Mouse (Mus musculus) liver, postnatal 0 days (tissue): ENCODE results near the gene Rps13. TPM values are rescaled to one million over a fixed set of nuclear protein-coding genes. Genes with fewer than 3 reads are reported as not detected.

Experiments
- ATAC-seq: fragments of 200-750 bp; cut with Nextera tagmentation; 2 replicates; pipeline ENCODE4 v1.8.0; 2017; ENCODE audit warnings: mild to moderate bottlenecking, moderate library complexity
- DNase-seq: peaks from one replicate; pipeline ENCODE4 v3.0.0-alpha.2; 2016
- H3K27ac ChIP-seq: fragments of 300-500 bp; sonication (generic); 2 replicates; pipeline ENCODE4 v1.5.1; 2014; ENCODE audit warnings: antibody characterized with exemption, moderate library complexity, mild to moderate bottlenecking, low read depth
- H3K27me3 ChIP-seq: fragments of 300-500 bp; sonication (generic); 2 replicates; pipeline ENCODE4 v1.6.1; 2014; ENCODE audit warnings: low read length, control low read depth, mixed read lengths; ENCODE audit not compliant: insufficient read depth
- H3K36me3 ChIP-seq: fragments of 300-500 bp; sonication (generic); replicated peaks from 2 replicates; pipeline ENCODE4 v1.6.1; 2014; ENCODE audit warnings: mild to moderate bottlenecking, control low read depth, low read length, moderate library complexity, mixed read lengths; ENCODE audit not compliant: insufficient read depth
- H3K4me1 ChIP-seq: fragments of 300-500 bp; sonication (generic); 2 replicates; pipeline ENCODE4 v1.6.1; 2014; ENCODE audit warnings: antibody characterized with exemption, mild to moderate bottlenecking, control low read depth; ENCODE audit not compliant: insufficient read depth
- H3K4me2 ChIP-seq: fragments of 300-500 bp; sonication (generic); 2 replicates; pipeline ENCODE4 v1.6.1; 2014; ENCODE audit warnings: low read depth, mild to moderate bottlenecking, low read length, moderate library complexity, mixed read lengths
- H3K4me3 ChIP-seq: fragments of 300-500 bp; sonication (generic); 2 replicates; pipeline ENCODE4 v1.5.1; 2014; ENCODE audit warnings: low read depth, low read length
- H3K9ac ChIP-seq: fragments of 300-500 bp; sonication (generic); replicated peaks from 2 replicates; pipeline ENCODE4 v1.6.1; 2014; ENCODE audit warnings: mild to moderate bottlenecking, moderate library complexity
- H3K9me3 ChIP-seq: fragments of 300-500 bp; sonication (generic); 2 replicates; pipeline ENCODE4 v1.6.1; 2016; ENCODE audit warnings: mild to moderate bottlenecking, control low read depth, low read length, mixed read lengths
- CTCF ChIP-seq: sonication (generic); IDR thresholded peaks from 2 replicates; pipeline ENCODE4 v1.5.1; 2016; ENCODE audit warnings: antibody characterized with exemption, low read depth
- EP300 ChIP-seq: IDR thresholded peaks from 2 replicates; pipeline ENCODE4 v1.6.1; 2016; ENCODE audit warnings: antibody characterized with exemption, low read depth, mild to moderate bottlenecking
- WGBS: fragments of 180-500 bp; shearing (Covaris S2); extraction: QIAGEN DNeasy Blood & Tissue Kit; methylation state at CpG from one replicate; pipeline ENCODE4 v1.1.7; 2014; ENCODE audit not compliant: insufficient replicate concordance; 5-methylcytosine and 5-hydroxymethylcytosine counted together
- polyA plus RNA-seq: library from polyadenylated mRNA; unstranded; fragments of >200 nt; fragmentation: Nextera tagmentation; extraction: Ambion mirVana; gene quantifications from 2 replicates; pipeline ENCODE4 v1.2.1, GENCODE M21; 2015

The Rps13 gene
- polyA plus RNA-seq, 1 experiment from 2014 or later, result 425 TPM

GRCm38 (mm10) chr7:116298851-116299250 is 35.1 kb downstream of the Rps13 start:
- H3K4me3 ChIP-seq, result no peak overlapping the region
- no peaks in the 10 kb centered on the region for H3K9me3 ChIP-seq
- no peak overlapping the region for H3K4me2 ChIP-seq
- no peak overlapping the region for H3K27ac ChIP-seq
- no peaks in the 10 kb centered on the region for H3K27me3 ChIP-seq
- DNase-seq, result no peak
- no peaks in the 10 kb centered on the region for H3K36me3 ChIP-seq
- ATAC-seq, result no peak
- no peak for TF ChIP-seq EP300
- no peak for TF ChIP-seq CTCF
- peaks cover 10% of the 10 kb centered on the region; the same call in 1 of the 2 replicates for H3K4me1 ChIP-seq
- WGBS, result 76% methylated on average over 2 of the region's 2 CpGs
- H3K9ac ChIP-seq, result no peak overlapping the region

GRCm38 (mm10) chr7:116298389-116298788 is 35.6 kb downstream of the Rps13 start:
- Histone ChIP-seq H3K27ac (no peak overlapping the region), H3K4me3 (no peak overlapping the region), H3K36me3 (no peaks in the 10 kb centered on the region), H3K4me2 (no peak overlapping the region), H3K9ac (no peak overlapping the region), H3K4me1 (peaks cover 14% of the 10 kb centered on the region; the same call in 1 of the 2 replicates), H3K27me3 (no peaks in the 10 kb centered on the region), H3K9me3 (no peaks in the 10 kb centered on the region)
- DNase-seq (no peak), ATAC-seq (no peak)
- WGBS, result 62% methylated on average over 10 of the region's 10 CpGs
- no peak for TF ChIP-seq CTCF
- no peak for TF ChIP-seq EP300

- no peak overlapping the region for H3K9ac ChIP-seq
- H3K4me3 ChIP-seq, result no peak overlapping the region
- H3K4me2 ChIP-seq, result no peak overlapping the region
- TF ChIP-seq EP300 (no peak), CTCF (no peak)
- DNase-seq (no peak), ATAC-seq (peak; percentile 58)
- no peaks in the 10 kb centered on the region for H3K27me3 ChIP-seq
- H3K4me1 ChIP-seq, result peaks cover 25% of the 10 kb centered on the region
- 21% methylated on average over 3 of the region's 3 CpGs for WGBS
- H3K27ac ChIP-seq, result peak overlapping the region; percentile 72
- H3K9me3 ChIP-seq, result no peaks in the 10 kb centered on the region
- H3K36me3 ChIP-seq, result no peaks in the 10 kb centered on the region
Observed at GRCm38 (mm10) chr7:116294961-116295360, 39.0 kb downstream of the Rps13 start.

GRCm38 (mm10) chr7:116292377-116292776 is 41.6 kb downstream of the Rps13 start:
- Histone ChIP-seq H3K27me3 (no peaks in the 10 kb centered on the region), H3K36me3 (no peaks in the 10 kb centered on the region), H3K9me3 (no peaks in the 10 kb centered on the region), H3K4me3 (no peak overlapping the region), H3K4me2 (0 out of 2 replicates have a peak overlapping the region, but pooled peaks have one; percentile 13), H3K4me1 (peaks cover 43% of the 10 kb centered on the region), H3K27ac (peak overlapping the region; percentile 44; the same call in 1 of the 2 replicates), H3K9ac (peak overlapping the region; percentile 16; the same call in 1 of the 2 replicates)
- DNase-seq, result no peak
- WGBS, result 61% methylated on average over 5 of the region's 5 CpGs
- TF ChIP-seq EP300 (no peak), CTCF (no peak)
- peak; percentile 57 for ATAC-seq

DNA sequence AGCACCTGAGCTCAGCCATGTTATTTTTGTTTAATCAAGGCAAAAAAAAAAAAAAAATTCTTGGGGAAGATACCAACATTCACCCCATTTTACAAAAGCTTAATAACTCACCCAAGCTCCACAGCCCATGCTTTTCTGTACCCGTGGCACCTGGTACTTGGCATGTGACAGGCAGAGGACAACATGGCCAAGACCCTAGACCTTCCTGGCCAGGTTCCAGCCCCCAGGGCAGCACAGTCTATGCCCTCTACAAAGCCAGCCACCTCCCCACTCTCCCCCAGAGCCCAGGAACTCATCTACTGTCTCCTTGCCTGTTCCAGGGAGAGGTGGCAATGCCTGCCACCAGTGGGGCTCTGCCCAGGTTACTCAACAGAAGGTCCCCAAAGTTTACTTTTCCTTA is 43.4 kb downstream of the Rps13 start:
- Histone ChIP-seq H3K27ac (peak overlapping the region; percentile 13; the same call in 1 of the 2 replicates), H3K4me3 (no peak overlapping the region)

DNA sequence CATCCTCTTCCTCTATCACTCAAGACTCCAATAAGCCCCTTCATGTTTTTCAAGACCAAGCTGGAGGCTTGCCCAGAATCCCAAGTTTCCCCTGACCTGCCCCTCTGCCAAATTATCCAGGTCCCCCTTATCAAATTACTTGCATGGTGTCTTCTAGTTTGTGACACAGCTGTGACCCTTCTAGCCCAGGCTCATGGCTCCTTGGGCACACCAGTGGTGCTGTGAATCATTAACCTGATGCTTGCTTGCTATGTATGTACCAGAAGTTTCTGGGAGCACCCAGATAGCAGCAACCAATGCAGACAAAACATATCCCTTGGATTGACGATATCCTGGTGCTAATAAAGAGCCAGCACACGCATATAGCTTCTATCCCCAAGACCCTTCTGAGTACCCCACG is 45.0 kb downstream of the Rps13 start:
- Histone ChIP-seq H3K36me3 (no peaks in the 10 kb centered on the region), H3K4me1 (peaks cover 54% of the 10 kb centered on the region), H3K27me3 (no peaks in the 10 kb centered on the region), H3K9ac (no peak overlapping the region), H3K27ac (peak overlapping the region; percentile 44; the same call in 1 of the 2 replicates), H3K4me2 (no peak overlapping the region), H3K4me3 (no peak overlapping the region), H3K9me3 (no peaks in the 10 kb centered on the region)
- ATAC-seq, result no peak
- TF ChIP-seq EP300 (no peak), CTCF (no peak)
- no peak for DNase-seq
- WGBS, result 53% methylated on average over 3 of the region's 3 CpGs

More for the DNA sequence above, 43.4 kb downstream of the Rps13 start:
- ATAC-seq (peak; percentile 13; the same call in 1 of the 2 replicates), DNase-seq (peak; percentile 25)
- H3K36me3 ChIP-seq, result no peaks in the 10 kb centered on the region
- H3K4me2 ChIP-seq, result no peak overlapping the region
- H3K4me1 ChIP-seq, result peaks cover 58% of the 10 kb centered on the region
- H3K27me3 ChIP-seq, result no peaks in the 10 kb centered on the region
- 70% methylated on average over 1 of the region's 1 CpGs for WGBS
- no peak for TF ChIP-seq CTCF
- TF ChIP-seq EP300, result no peak
- no peak overlapping the region for H3K9ac ChIP-seq
- no peaks in the 10 kb centered on the region for H3K9me3 ChIP-seq
